Mouse (Mus musculus): Measurements from ENCODE around the gene Zpld1.

GRCm38 (mm10) chr16:55345644-55346043 is 47.9 kb upstream of the Zpld1 start:
- no peak for TF ChIP-seq GATA1 (IDR thresholded peaks at IDR 0.05; ENCODE audit: low read length)
- TF ChIP-seq TAL1 (IDR thresholded peaks at IDR 0.05; ENCODE audit: low read length) = no peak
